Mouse (Mus musculus) right cerebral cortex, adult 18-20 months (tissue): ENCODE results near the gene Foxl1.

Experiments used
- DNase-seq: peaks from one replicate; pipeline ENCODE4 v3.0.0; 2022; ENCODE audit warnings: mixed read lengths

Foxl1 gene

DNA sequence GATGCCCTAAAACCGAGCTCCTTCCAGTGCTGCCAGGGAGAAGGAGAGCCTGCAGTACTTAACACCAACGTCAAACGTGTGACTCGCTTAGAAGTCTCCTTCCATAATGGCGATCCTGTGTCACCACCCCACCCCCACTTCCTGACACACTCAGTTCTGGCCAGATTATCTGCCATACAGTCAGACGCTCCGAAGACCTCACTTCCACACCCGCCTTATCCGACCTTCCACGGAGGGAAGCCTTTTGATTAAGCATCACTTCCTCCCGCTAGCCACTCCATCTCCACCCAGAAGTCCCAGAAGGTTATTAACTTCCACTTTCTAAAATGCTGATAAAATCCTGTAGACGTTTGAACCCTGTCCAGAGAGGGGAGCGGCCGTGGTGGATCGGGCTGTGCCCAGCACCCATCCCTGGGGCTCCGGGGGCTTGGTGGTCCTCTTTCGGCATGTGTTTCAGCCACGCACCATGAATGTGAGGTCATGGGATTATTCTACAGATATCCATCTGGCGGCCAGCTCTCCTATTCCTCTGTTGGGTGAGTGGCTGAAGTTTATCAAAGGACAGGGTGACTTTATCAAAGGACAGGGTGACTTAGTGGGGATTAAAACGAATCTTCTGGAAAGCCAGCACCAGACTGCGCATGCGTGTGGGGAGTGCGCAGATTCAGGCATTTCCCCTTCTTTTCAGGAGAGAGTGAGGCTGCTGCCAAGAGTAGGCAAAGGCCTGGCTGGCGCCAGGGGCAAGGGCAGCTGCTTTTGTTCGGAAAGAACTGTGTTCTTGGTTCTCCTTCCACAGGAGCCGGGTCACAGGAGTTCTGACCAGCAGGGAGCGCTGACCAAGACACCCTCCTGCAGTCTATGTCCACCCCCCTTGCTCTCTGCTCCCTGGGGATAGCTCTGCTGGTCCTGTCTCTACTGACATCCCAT lies 43.1 kb downstream of the Foxl1 start:
- DNase-seq = peak; percentile 14

- no peak for DNase-seq
These were observed 44.8 kb downstream of the Foxl1 start for GRCm38 (mm10) chr8:121172567-121172966.

- DNase-seq = no peak
These were observed 46.4 kb downstream of the Foxl1 start for GRCm38 (mm10) chr8:121174178-121174577.

- DNase-seq = no peak
These were observed 47.2 kb downstream of the Foxl1 start for GRCm38 (mm10) chr8:121174721-121175539.

GRCm38 (mm10) chr8:121175540-121176090 lies 47.9 kb downstream of the Foxl1 start:
- DNase-seq = no peak

DNA sequence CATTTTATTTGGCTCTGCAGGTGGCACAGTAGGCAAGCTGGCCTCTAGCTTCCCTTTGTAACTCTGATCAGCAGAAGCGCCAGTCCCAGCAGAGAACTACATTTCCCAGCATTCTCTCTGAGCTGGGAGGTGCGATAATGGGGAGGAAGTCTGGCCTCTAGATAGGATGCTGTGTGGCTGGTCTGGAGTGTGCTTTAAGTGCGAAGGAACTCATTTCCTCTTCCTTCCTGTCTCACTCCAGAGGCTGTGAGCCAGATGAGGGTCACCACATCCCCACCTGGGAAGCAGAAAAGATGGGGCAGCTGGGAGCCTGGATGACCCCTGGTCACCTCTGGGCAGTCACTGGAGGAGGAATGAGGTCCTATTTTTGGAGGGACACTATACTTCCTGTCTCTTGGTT lies 48.6 kb downstream of the Foxl1 start:
- DNase-seq = no peak
